Mouse (Mus musculus) ES-Bruce4 (cell line): ENCODE measurements around the gene Glis2.

ENCODE experiments used
- EP300 ChIP-seq: IDR thresholded peaks from 2 replicates; pipeline ENCODE4 v1.6.1; 2011; ENCODE audit warnings: low read depth, low read length; ENCODE audit not compliant: insufficient read depth
- POLR2A ChIP-seq: IDR thresholded peaks from one replicate; pipeline ENCODE4 v1.8.1; 2011; ENCODE audit warnings: low read length; ENCODE audit not compliant: insufficient read depth

DNA sequence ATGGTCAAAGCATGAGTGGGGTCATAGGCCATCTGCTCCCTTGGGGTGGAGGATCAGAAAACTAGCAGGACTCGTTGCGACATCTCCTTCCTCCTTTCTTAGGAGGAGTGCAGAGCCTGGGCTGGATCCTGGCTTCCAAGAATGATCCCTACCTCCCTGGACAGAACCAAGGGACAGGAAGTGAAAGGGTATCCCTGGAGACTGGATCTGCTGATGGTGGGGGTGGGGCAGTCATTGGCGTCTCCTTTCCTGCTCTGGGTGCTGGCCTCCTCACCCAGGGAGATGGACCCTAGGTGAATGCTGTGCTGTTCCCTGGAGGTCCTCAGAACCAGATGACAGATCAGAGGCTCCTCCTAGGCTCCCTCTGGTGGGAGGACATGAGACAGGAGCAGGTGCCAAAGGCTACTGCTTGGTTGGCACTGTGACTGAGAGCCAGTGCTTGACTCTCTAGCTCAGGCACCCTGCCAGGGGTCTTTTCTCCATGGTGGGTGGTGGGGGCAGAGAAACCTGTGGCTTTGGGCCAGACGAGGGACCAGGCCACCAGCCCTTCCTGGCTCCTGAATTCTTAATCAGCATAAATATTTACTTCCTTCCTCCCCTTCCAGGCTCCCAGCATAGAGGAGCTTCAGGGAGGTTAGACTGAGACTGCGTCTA is 12.0 kb downstream of the Glis2 start:
- TF ChIP-seq EP300 (no peak), POLR2A (no peak)
